Mouse (Mus musculus): ENCODE measurements around the gene Snx10.

Gene Snx10

GRCm38 (mm10) chr6:51591844-51592243, 68.1 kb downstream of the Snx10 start:
- no peak for DNase-seq

GRCm38 (mm10) chr6:51592356-51593115, 68.8 kb downstream of the Snx10 start:
- DNase-seq = peak; percentile 95

GRCm38 (mm10) chr6:51593446-51594035, 69.8 kb downstream of the Snx10 start:
- no peak for DNase-seq

GRCm38 (mm10) chr6:51594516-51594915, 70.8 kb downstream of the Snx10 start:
- peak; percentile 36 for DNase-seq

GRCm38 (mm10) chr6:51598058-51598457, 74.4 kb downstream of the Snx10 start:
- DNase-seq = no peak

- no peak for DNase-seq
Measured at GRCm38 (mm10) chr6:51600412-51600811, 76.7 kb downstream of the Snx10 start.

GRCm38 (mm10) chr6:51602341-51602740, 78.6 kb downstream of the Snx10 start:
- DNase-seq = no peak

GRCm38 (mm10) chr6:51603691-51604090, 80.0 kb downstream of the Snx10 start:
- no peak for DNase-seq

GRCm38 (mm10) chr6:51606245-51606644, 82.5 kb downstream of the Snx10 start:
- no peak for DNase-seq

- DNase-seq = no peak
Measured at GRCm38 (mm10) chr6:51606803-51607202, 83.1 kb downstream of the Snx10 start.

- DNase-seq = no peak
Measured at GRCm38 (mm10) chr6:51611621-51612020, 87.9 kb downstream of the Snx10 start.

GRCm38 (mm10) chr6:51612371-51613051, 88.8 kb downstream of the Snx10 start:
- peak; percentile 79 for DNase-seq

GRCm38 (mm10) chr6:51613661-51614060, 90.0 kb downstream of the Snx10 start:
- no peak for DNase-seq

GRCm38 (mm10) chr6:51626843-51627242, 103.1 kb downstream of the Snx10 start:
- DNase-seq = no peak

GRCm38 (mm10) chr6:51629671-51630070, 106.0 kb downstream of the Snx10 start:
- no peak for DNase-seq

- no peak for DNase-seq
Measured at GRCm38 (mm10) chr6:51630184-51630583, 106.5 kb downstream of the Snx10 start.

- no peak for DNase-seq
Measured at GRCm38 (mm10) chr6:51632928-51633662, 109.4 kb downstream of the Snx10 start.

GRCm38 (mm10) chr6:51633663-51634362, 110.1 kb downstream of the Snx10 start:
- no peak for DNase-seq

- DNase-seq = no peak
Measured at GRCm38 (mm10) chr6:51636019-51636568, 112.4 kb downstream of the Snx10 start.
